Mouse (Mus musculus): Measurements from ENCODE around the gene Milr1. TPM values are rescaled to one million over a fixed set of nuclear protein-coding genes. Genes with fewer than 3 reads are reported as not detected.

Milr1 gene
- polyA plus RNA-seq (2015; fragmentation: Nextera tagmentation; extraction: Ambion mirVana): 4.1 and 5.1 TPM in 2 replicates

GRCm38 (mm10) chr11:106751039-106752018 is at the start of gene Milr1:
Gene Milr1, plus strand, starts transcription at chr11:106751226.
- peaks cover 20% of the 10 kb centered on the region for H3K4me1 ChIP-seq (ENCODE audit: insufficient read depth)
- H3K4me3 ChIP-seq (ENCODE audit: low read depth, low read length): peak within 1 kb of the TSS; percentile 33
- no peaks in the 10 kb centered on the region for H3K9me3 ChIP-seq (ENCODE audit: low read length)
- DNase-seq: no peak
- H3K27me3 ChIP-seq (ENCODE audit: insufficient read depth, low read length): no peaks in the 10 kb centered on the region
- peak within 1 kb of the TSS; percentile 82 for H3K27ac ChIP-seq (ENCODE audit: low read depth)
- H3K36me3 ChIP-seq (replicated peaks; ENCODE audit: insufficient read depth, low read length): peaks cover 5% of the 10 kb centered on the region; the same call in 1 of the 2 replicates
- TF ChIP-seq EP300 (IDR thresholded peaks at IDR 0.05; ENCODE audit: low read depth) (0 out of 2 replicates have a peak, but pooled peaks have one; percentile 2), CTCF (IDR thresholded peaks at IDR 0.05; ENCODE audit: low read depth) (no peak)
- WGBS (ENCODE audit: insufficient replicate concordance): 34% methylated on average over 17 of the region's 17 CpGs
- peak; percentile 41 for ATAC-seq
- H3K9ac ChIP-seq (replicated peaks): peak within 1 kb of the TSS; percentile 10
- peak within 1 kb of the TSS; percentile 56 for H3K4me2 ChIP-seq (ENCODE audit: low read depth, low read length)

GRCm38 (mm10) chr11:106701589-106701988 is 49.4 kb upstream of the Milr1 start:
- Histone ChIP-seq H3K27ac (ENCODE audit: low read depth) (0 out of 2 replicates have a peak overlapping the region, but pooled peaks have one; percentile 22), H3K27me3 (ENCODE audit: insufficient read depth, low read length) (no peaks in the 10 kb centered on the region), H3K36me3 (replicated peaks; ENCODE audit: insufficient read depth, low read length) (no peaks in the 10 kb centered on the region; the same call in none of the 2 replicates), H3K4me1 (ENCODE audit: insufficient read depth) (peaks cover 6% of the 10 kb centered on the region; the same call in 1 of the 2 replicates), H3K4me2 (ENCODE audit: low read depth, low read length) (no peak overlapping the region), H3K9ac (replicated peaks) (no peak overlapping the region), H3K9me3 (ENCODE audit: low read length) (no peaks in the 10 kb centered on the region), H3K4me3 (ENCODE audit: low read depth, low read length) (no peak overlapping the region)
- WGBS (ENCODE audit: insufficient replicate concordance): 43% methylated on average over 9 of the region's 9 CpGs
- no peak for TF ChIP-seq EP300 (IDR thresholded peaks at IDR 0.05; ENCODE audit: low read depth)
- TF ChIP-seq CTCF (IDR thresholded peaks at IDR 0.05; ENCODE audit: low read depth): no peak
- DNase-seq (no peak), ATAC-seq (no peak)

GRCm38 (mm10) chr11:106702584-106702983 is 48.4 kb upstream of the Milr1 start:
- TF ChIP-seq CTCF (IDR thresholded peaks at IDR 0.05; ENCODE audit: low read depth) (no peak), EP300 (IDR thresholded peaks at IDR 0.05; ENCODE audit: low read depth) (no peak)
- H3K27ac ChIP-seq (ENCODE audit: low read depth): no peak overlapping the region
- H3K27me3 ChIP-seq (ENCODE audit: insufficient read depth, low read length): no peaks in the 10 kb centered on the region
- DNase-seq: no peak
- ATAC-seq: no peak
- 81% methylated on average over 3 of the region's 3 CpGs for WGBS (ENCODE audit: insufficient replicate concordance)
- H3K4me1 ChIP-seq (ENCODE audit: insufficient read depth): peaks cover 6% of the 10 kb centered on the region; the same call in 1 of the 2 replicates
- H3K9me3 ChIP-seq (ENCODE audit: low read length): no peaks in the 10 kb centered on the region
- H3K4me3 ChIP-seq (ENCODE audit: low read depth, low read length): no peak overlapping the region
- H3K9ac ChIP-seq (replicated peaks): no peak overlapping the region
- H3K4me2 ChIP-seq (ENCODE audit: low read depth, low read length): no peak overlapping the region
- no peaks in the 10 kb centered on the region; the same call in 1 of the 2 replicates for H3K36me3 ChIP-seq (replicated peaks; ENCODE audit: insufficient read depth, low read length)

GRCm38 (mm10) chr11:106703931-106704330 is 47.1 kb upstream of the Milr1 start:
- H3K4me2 ChIP-seq (ENCODE audit: low read depth, low read length): no peak overlapping the region
- no peak for TF ChIP-seq EP300 (IDR thresholded peaks at IDR 0.05; ENCODE audit: low read depth)
- TF ChIP-seq CTCF (IDR thresholded peaks at IDR 0.05; ENCODE audit: low read depth): no peak
- H3K27ac ChIP-seq (ENCODE audit: low read depth): no peak overlapping the region
- DNase-seq (no peak), ATAC-seq (no peak)
- H3K4me3 ChIP-seq (ENCODE audit: low read depth, low read length): no peak overlapping the region
- H3K9ac ChIP-seq (replicated peaks): no peak overlapping the region
- WGBS (ENCODE audit: insufficient replicate concordance): 72% methylated on average over 7 of the region's 7 CpGs
- no peaks in the 10 kb centered on the region for H3K9me3 ChIP-seq (ENCODE audit: low read length)
- H3K4me1 ChIP-seq (ENCODE audit: insufficient read depth): peaks cover 6% of the 10 kb centered on the region; the same call in 1 of the 2 replicates
- H3K27me3 ChIP-seq (ENCODE audit: insufficient read depth, low read length): no peaks in the 10 kb centered on the region
- no peaks in the 10 kb centered on the region; the same call in 1 of the 2 replicates for H3K36me3 ChIP-seq (replicated peaks; ENCODE audit: insufficient read depth, low read length)

- Histone ChIP-seq H3K27ac (ENCODE audit: low read depth) (no peak overlapping the region), H3K9ac (replicated peaks) (no peak overlapping the region), H3K27me3 (ENCODE audit: insufficient read depth, low read length) (no peaks in the 10 kb centered on the region), H3K9me3 (ENCODE audit: low read length) (no peaks in the 10 kb centered on the region), H3K4me3 (ENCODE audit: low read depth, low read length) (no peak overlapping the region), H3K36me3 (replicated peaks; ENCODE audit: insufficient read depth, low read length) (no peaks in the 10 kb centered on the region; the same call in 1 of the 2 replicates), H3K4me2 (ENCODE audit: low read depth, low read length) (no peak overlapping the region), H3K4me1 (ENCODE audit: insufficient read depth) (peaks cover 6% of the 10 kb centered on the region; the same call in 1 of the 2 replicates)
- no peak for DNase-seq
- ATAC-seq: no peak
- WGBS (ENCODE audit: insufficient replicate concordance): 47% methylated on average over 9 of the region's 9 CpGs
- TF ChIP-seq EP300 (IDR thresholded peaks at IDR 0.05; ENCODE audit: low read depth): no peak
These were observed 46.5 kb upstream of the Milr1 start for GRCm38 (mm10) chr11:106704399-106705111.

GRCm38 (mm10) chr11:106706212-106706611 is 44.8 kb upstream of the Milr1 start:
- no peaks in the 10 kb centered on the region; the same call in 1 of the 2 replicates for H3K36me3 ChIP-seq (replicated peaks; ENCODE audit: insufficient read depth, low read length)
- no peak overlapping the region for H3K9ac ChIP-seq (replicated peaks)
- WGBS (ENCODE audit: insufficient replicate concordance): 32% methylated on average over 4 of the region's 4 CpGs
- TF ChIP-seq CTCF (IDR thresholded peaks at IDR 0.05; ENCODE audit: low read depth): no peak
- no peak for TF ChIP-seq EP300 (IDR thresholded peaks at IDR 0.05; ENCODE audit: low read depth)
- no peak overlapping the region for H3K4me3 ChIP-seq (ENCODE audit: low read depth, low read length)
- H3K4me1 ChIP-seq (ENCODE audit: insufficient read depth): peaks cover 6% of the 10 kb centered on the region; the same call in 1 of the 2 replicates
- no peak overlapping the region for H3K27ac ChIP-seq (ENCODE audit: low read depth)
- H3K4me2 ChIP-seq (ENCODE audit: low read depth, low read length): no peak overlapping the region
- H3K27me3 ChIP-seq (ENCODE audit: insufficient read depth, low read length): no peaks in the 10 kb centered on the region
- no peaks in the 10 kb centered on the region for H3K9me3 ChIP-seq (ENCODE audit: low read length)
- DNase-seq: no peak
- no peak for ATAC-seq
